8 mouse cellular contexts compared by ENCODE assay signal in genomic region chrX:140956959-140957358, GRCm38 (mm10). TPM values are rescaled to one million over a fixed set of nuclear protein-coding genes. Genes with fewer than 3 reads are reported as not detected.
DNase-seq lines count a peak whose midpoint lies in the region; ATAC-seq and TF ChIP-seq lines count a peak whose summit lies in the region.

No protein-coding gene starts in this region.

- H3K79me2 ChIP-seq in CH12.LX (replicated peaks; ENCODE audit: control insufficient read depth, extremely low read depth, insufficient read depth, poor library complexity, severe bottlenecking), result peaks cover 12% of the 10 kb centered on the region

- no peak for TF ChIP-seq CTCF in gastrocnemius, adult 2 months (IDR thresholded peaks at IDR 0.05)
- TF ChIP-seq CTCF in CH12.LX (conservative IDR thresholded peaks at IDR 0.05 in 1 of 2, IDR thresholded peaks at IDR 0.05 in 1 of 2; ENCODE audit: low read depth in 2 of 2, low read length in 2 of 2), result no peak
- TF ChIP-seq CTCF in liver, postnatal 0 days (IDR thresholded peaks at IDR 0.05; ENCODE audit: low read depth), result no peak

- no peak for ATAC-seq in forebrain, embryonic 15.5 days (replicated peaks)
- peak; percentile 40 for ATAC-seq in liver, postnatal 0 days

- peaks cover 9 to 15% of the 10 kb centered on the region in 2 experiments for H3K36me3 ChIP-seq in CH12.LX (replicated peaks in 1 of 2; ENCODE audit: control insufficient read depth in 1 of 2, insufficient read depth in 1 of 2, low read length in 1 of 2)
- H3K36me3 ChIP-seq in forebrain, embryonic 15.5 days, result 0 out of 2 replicates have a peak, but pooled peaks cover 3% of the 10 kb centered on the region
- 0 out of 2 replicates have a peak, but pooled peaks cover 5% of the 10 kb centered on the region for H3K36me3 ChIP-seq in liver, postnatal 0 days (replicated peaks; ENCODE audit: insufficient read depth, low read length)

- intact Hi-C loops in gastrocnemius, adult 2 months (cut with DNase I), result no loop called here
- intact Hi-C loops in gastrocnemius, postnatal 14 days (cut with DNase I; ENCODE audit: low total_unique reads), result no loop called here

- no peak for TF ChIP-seq EP300 in CH12.LX (IDR thresholded peaks at IDR 0.05; ENCODE audit: low read length)
- no peak for TF ChIP-seq EP300 in liver, postnatal 0 days (IDR thresholded peaks at IDR 0.05; ENCODE audit: low read depth)

- no peak for TF ChIP-seq RAD21 in CH12.LX (IDR thresholded peaks at IDR 0.05; ENCODE audit: low read depth, low read length)

- in situ Hi-C loops in CH12.LX (cut with MboI; ENCODE audit: low pct_ligation_motif_present, low pct_unique_long_range_greater_than_20kb, low sequenced_read_pairs), result no loop called here

- peak overlapping the region; percentile 79 for H3K4me3 ChIP-seq in gastrocnemius, adult 2 months
- peak overlapping the region; percentile 62 to 81 (median 73) for H3K4me3 ChIP-seq in CH12.LX (replicated peaks in 1 of 3; ENCODE audit: low read depth in 2 of 3, low read length in 2 of 3, poor library complexity in 1 of 3)
- H3K4me3 ChIP-seq in forebrain, embryonic 15.5 days, result peak overlapping the region; percentile 55
- peak overlapping the region; percentile 66 for H3K4me3 ChIP-seq in liver, postnatal 0 days (ENCODE audit: low read depth, low read length)

- peak overlapping the region; percentile 27 for H3K9ac ChIP-seq in CH12.LX (ENCODE audit: insufficient read depth, low read depth)
- H3K9ac ChIP-seq in forebrain, embryonic 15.5 days (replicated peaks), result peak overlapping the region; percentile 45
- H3K9ac ChIP-seq in liver, postnatal 0 days (replicated peaks), result peak overlapping the region; percentile 53

- dilution Hi-C loops in CH12.LX (cut with MboI; ENCODE audit: extremely low pct_ligation_motif_present, extremely low pct_unique_long_range_greater_than_20kb, low sequenced_read_pairs), result no loop called here

- H3K4me2 ChIP-seq in CH12.LX (ENCODE audit: insufficient read depth, low read depth, poor library complexity, severe bottlenecking), result no peak overlapping the region
- H3K4me2 ChIP-seq in forebrain, embryonic 15.5 days (replicated peaks), result peak overlapping the region; percentile 47
- peak overlapping the region; percentile 69 for H3K4me2 ChIP-seq in liver, postnatal 0 days (ENCODE audit: low read depth, low read length)

- no peaks in the 10 kb centered on the region for H3K27me3 ChIP-seq in CH12.LX (replicated peaks)
- H3K27me3 ChIP-seq in forebrain, embryonic 15.5 days, result no peaks in the 10 kb centered on the region
- H3K27me3 ChIP-seq in liver, postnatal 0 days (ENCODE audit: insufficient read depth, low read length), result no peaks in the 10 kb centered on the region

- no peak for DNase-seq in gastrocnemius, adult 2 months
- DNase-seq in gastrocnemius, postnatal 14 days, result no peak
- DNase-seq in CH12.LX (ENCODE audit: extremely low read depth), result peak; percentile 33
- no peak for DNase-seq in liver, postnatal 0 days
- no peak for DNase-seq in adrenal gland, postnatal 36 days
- DNase-seq in yolk sac, embryonic 10.5 days (ENCODE audit: low spot score), result no peak
- DNase-seq in adrenal gland, adult 8-10 months, result no peak

- H3K4me1 ChIP-seq in CH12.LX (ENCODE audit: control insufficient read depth in 1 of 2, insufficient read depth in 2 of 2), result no peaks in the 10 kb centered on the region
- no peaks in the 10 kb centered on the region for H3K4me1 ChIP-seq in forebrain, embryonic 15.5 days
- no peaks in the 10 kb centered on the region for H3K4me1 ChIP-seq in liver, postnatal 0 days (ENCODE audit: insufficient read depth)

- H3K27ac ChIP-seq in gastrocnemius, adult 2 months, result peak overlapping the region; percentile 84
- no peak overlapping the region for H3K27ac ChIP-seq in CH12.LX (ENCODE audit: insufficient read depth, low read depth)
- H3K27ac ChIP-seq in forebrain, embryonic 15.5 days (replicated peaks), result no peak overlapping the region
- H3K27ac ChIP-seq in liver, postnatal 0 days (ENCODE audit: low read depth), result peak overlapping the region; percentile 44; the same call in 1 of the 2 replicates

- 24% methylated on average over 5 of the region's 5 CpGs for WGBS in forebrain, embryonic 15.5 days
- 18% methylated on average over 5 of the region's 5 CpGs for WGBS in liver, postnatal 0 days (ENCODE audit: insufficient replicate concordance)

- TF ChIP-seq POLR2A in CH12.LX (IDR thresholded peaks at IDR 0.05; ENCODE audit: low read depth, low read length), result no peak

- H3K9me3 ChIP-seq in CH12.LX (replicated peaks; ENCODE audit: low read length), result no peaks in the 10 kb centered on the region
- H3K9me3 ChIP-seq in forebrain, embryonic 15.5 days, result no peaks in the 10 kb centered on the region
- H3K9me3 ChIP-seq in liver, postnatal 0 days (ENCODE audit: low read length), result no peaks in the 10 kb centered on the region

TF ChIP-seq in CH12.LX, 34 proteins besides CTCF, POLR2A, EP300 and RAD21:
- no peak for TF ChIP-seq USF1 (IDR thresholded peaks at IDR 0.05; ENCODE audit: low read depth, low read length)
- 0 out of 2 replicates have a peak, but pooled peaks have one; percentile 4 for TF ChIP-seq SIN3A (IDR thresholded peaks at IDR 0.05; ENCODE audit: low read length)

RNA-seq across cellular contexts. Expression of gene Atg4a, which starts 0.3 kb away (rescaled TPM):
- 10 to 100 TPM; 17.7 to 23.9 TPM for total RNA-seq in gastrocnemius, adult 2 months (2021)
- 10 to 100 TPM; 19.1 to 20.0 TPM for total RNA-seq in gastrocnemius, postnatal 14 days (2021)
- total RNA-seq in CH12.LX (2012; rRNA removed) (20.9 and 22.5 TPM in 2 replicates), CH12.LX (2014; rRNA removed) (55.7 and 59.9 TPM in 2 replicates)
- polyA plus RNA-seq in CH12.LX (2012; ENCODE audit: insufficient read length, low read depth), result 15.7 and 17.1 TPM in 2 replicates
- 12.4 and 14.6 TPM in 2 replicates for polyA plus RNA-seq in forebrain, embryonic 15.5 days (2015; fragmentation: Nextera tagmentation; extraction: Ambion mirVana)
- polyA plus RNA-seq in liver, postnatal 0 days (2015; fragmentation: Nextera tagmentation; extraction: Ambion mirVana), result 16.7 and 18.3 TPM in 2 replicates
- 10 to 100 TPM; 14.3 to 14.5 TPM for total RNA-seq in adrenal gland, postnatal 36 days (2021)
- 10 to 100 TPM; 14.7 to 18.3 (median 15.9) TPM for total RNA-seq in adrenal gland, adult 8-10 months (2022)

RNA-seq across cellular contexts. Expression of gene Psmd10, which starts 0.4 kb away (rescaled TPM):
- 10 to 100 TPM in 1 of 2 experiments, 1 to 10 TPM in 1; 9.0 to 11.6 TPM for total RNA-seq in gastrocnemius, adult 2 months (2021)
- 10 to 100 TPM in 1 of 2 experiments, 1 to 10 TPM in 1; 10.0 to 12.5 TPM for total RNA-seq in gastrocnemius, postnatal 14 days (2021)
- total RNA-seq in CH12.LX (2012; rRNA removed) (47.9 and 48.0 TPM in 2 replicates), CH12.LX (2014; rRNA removed) (64.1 and 69.2 TPM in 2 replicates)
- polyA plus RNA-seq in CH12.LX (2012; ENCODE audit: insufficient read length, low read depth), result 47.3 and 49.3 TPM in 2 replicates
- polyA plus RNA-seq in forebrain, embryonic 15.5 days (2015; fragmentation: Nextera tagmentation; extraction: Ambion mirVana), result 39.9 and 44.7 TPM in 2 replicates
- 21.4 and 23.5 TPM in 2 replicates for polyA plus RNA-seq in liver, postnatal 0 days (2015; fragmentation: Nextera tagmentation; extraction: Ambion mirVana)
- total RNA-seq in adrenal gland, postnatal 36 days (2021), result 10 to 100 TPM; 29.4 to 34.5 TPM
- 10 to 100 TPM; 28.6 to 32.0 (median 30.3) TPM for total RNA-seq in adrenal gland, adult 8-10 months (2022)

RNA-seq across cellular contexts. Expression of gene Vsig1, which starts 49.6 kb away (rescaled TPM):
- not detected for total RNA-seq in gastrocnemius, adult 2 months (2021)
- total RNA-seq in gastrocnemius, postnatal 14 days (2021), result not detected
- total RNA-seq in CH12.LX (2012; rRNA removed), result 3.7 and 4.8 TPM in 2 replicates
- 0.38 and 0.55 TPM in 2 replicates for total RNA-seq in CH12.LX (2014; rRNA removed)
- 0.50 and 0.56 TPM in 2 replicates for polyA plus RNA-seq in CH12.LX (2012; ENCODE audit: insufficient read length, low read depth)
- not detected in 2 replicates for polyA plus RNA-seq in forebrain, embryonic 15.5 days (2015; fragmentation: Nextera tagmentation; extraction: Ambion mirVana)
- not detected in 2 replicates for polyA plus RNA-seq in liver, postnatal 0 days (2015; fragmentation: Nextera tagmentation; extraction: Ambion mirVana)
- total RNA-seq in adrenal gland, postnatal 36 days (2021), result not detected
- not detected for total RNA-seq in adrenal gland, adult 8-10 months (2022)

Comparison
In these comparisons a context has a peak if more than half of its experiments do, and no peak if none do; other contexts are left out.
1. H3K27ac ChIP-seq: peak in gastrocnemius, adult 2 months (single experiment) and liver, postnatal 0 days (single experiment); none in CH12.LX (single experiment) and forebrain, embryonic 15.5 days (single experiment).
2. Peak in every context shown above with its lines, with median percentiles within 50 percentile points of each other: H3K4me3 ChIP-seq and H3K9ac ChIP-seq.